Mouse (Mus musculus) cerebellum, adult 2 months (tissue): ENCODE results near the gene Zfp941.
"Not testable (repeated sequence)": the region's sequence is repeated elsewhere in the genome, so short reads cannot be mapped to it uniquely, and the experiment has no call there.

Experiments used
- CTCF ChIP-seq: fragments of 200-500 bp; IDR thresholded peaks from 2 replicates; pipeline ENCODE4 v1.5.1; 2011; ENCODE audit warnings: low read depth, mild to moderate bottlenecking, control low read depth, low read length, moderate library complexity, borderline replicate concordance; ENCODE audit not compliant: insufficient read depth
- POLR2A ChIP-seq: fragments of 200-500 bp; IDR thresholded peaks from 2 replicates; pipeline ENCODE4 v1.6.1; 2011; ENCODE audit warnings: low read length, control low read depth, borderline replicate concordance; ENCODE audit not compliant: insufficient read depth

GRCm38 (mm10) chr7:140765391-140765790 is 56.6 kb downstream of the Zfp941 start:
- TF ChIP-seq CTCF, POLR2A: not testable (repeated sequence)
